Mouse (Mus musculus): Measurements from ENCODE around the gene Syt1.

GRCm38 (mm10) chr10:108800776-108801175 lies 210.0 kb downstream of the Syt1 start:
- TF ChIP-seq POLR2A (IDR thresholded peaks at IDR 0.05; ENCODE audit: low read depth, low read length) (no peak), CTCF (IDR thresholded peaks at IDR 0.05; ENCODE audit: extremely low read depth, insufficient read length, insufficient replicate concordance, low read depth, low read length) (no peak)
